Mouse (Mus musculus) stomach, postnatal 0 days (tissue): ENCODE results near the gene Sox6. TPM values are rescaled to one million over a fixed set of nuclear protein-coding genes. Genes with fewer than 3 reads are reported as not detected.

ENCODE experiments used
- ATAC-seq: fragments of 200-750 bp; cut with Nextera tagmentation; 2 replicates; pipeline ENCODE4 v1.8.0; 2017; ENCODE audit not compliant: low FRiP score, low TSS enrichment
- DNase-seq: peaks from one replicate; pipeline ENCODE4 v3.0.0-alpha.2; 2016; ENCODE audit warnings: low spot score
- H3K27ac ChIP-seq: fragments of 300-500 bp; sonication (generic); replicated peaks from 2 replicates; pipeline ENCODE4 v1.5.1; 2014; ENCODE audit warnings: mild to moderate bottlenecking, control low read depth
- H3K27me3 ChIP-seq: fragments of 300-500 bp; sonication (generic); 2 replicates; pipeline ENCODE4 v1.6.1; 2014; ENCODE audit warnings: low read length; ENCODE audit not compliant: control insufficient read depth, insufficient read depth
- H3K36me3 ChIP-seq: fragments of 300-500 bp; sonication (generic); 2 replicates; pipeline ENCODE4 v1.6.1; 2014; ENCODE audit warnings: low read length, mixed read lengths; ENCODE audit not compliant: control insufficient read depth, insufficient read depth
- H3K4me1 ChIP-seq: fragments of 300-500 bp; sonication (generic); replicated peaks from 2 replicates; pipeline ENCODE4 v1.6.1; 2014; ENCODE audit warnings: antibody characterized with exemption; ENCODE audit not compliant: control insufficient read depth, insufficient read depth
- H3K4me2 ChIP-seq: fragments of 300-500 bp; sonication (generic); replicated peaks from 2 replicates; pipeline ENCODE4 v1.6.1; 2014; ENCODE audit warnings: low read depth, mild to moderate bottlenecking, control low read depth, moderate library complexity
- H3K4me3 ChIP-seq: fragments of 300-500 bp; sonication (generic); 2 replicates; pipeline ENCODE4 v1.5.1; 2014; ENCODE audit warnings: low read depth, low read length, control low read depth
- H3K9ac ChIP-seq: fragments of 300-500 bp; sonication (generic); 2 replicates; pipeline ENCODE4 v1.6.1; 2014; ENCODE audit warnings: mild to moderate bottlenecking, low read length, control low read depth, mixed read lengths
- H3K9me3 ChIP-seq: fragments of 300-500 bp; sonication (generic); 2 replicates; pipeline ENCODE4 v1.6.1; 2016; ENCODE audit warnings: low read length; ENCODE audit not compliant: control insufficient read depth
- CTCF ChIP-seq: IDR thresholded peaks from 2 replicates; pipeline ENCODE4 v1.5.1; 2016; ENCODE audit warnings: antibody characterized with exemption, low read depth, mild to moderate bottlenecking, moderate library complexity
- EP300 ChIP-seq: optimal IDR thresholded peaks from 2 replicates; pipeline ENCODE3; 2016; ENCODE audit warnings: antibody characterized with exemption
- WGBS: fragments of 180-500 bp; shearing (Covaris S2); extraction: QIAGEN DNeasy Blood & Tissue Kit; methylation state at CpG from one replicate; pipeline ENCODE4 v1.1.7; 2014; 5-methylcytosine and 5-hydroxymethylcytosine counted together
- polyA plus RNA-seq: library from polyadenylated mRNA; unstranded; fragments of >200 nt; fragmentation: Nextera tagmentation; extraction: Ambion mirVana; gene quantifications from 2 replicates; pipeline ENCODE4 v1.2.1, GENCODE M21; 2015

The Sox6 gene
- polyA plus RNA-seq, 1 experiment from 2014 or later: 28.7 TPM

DNA sequence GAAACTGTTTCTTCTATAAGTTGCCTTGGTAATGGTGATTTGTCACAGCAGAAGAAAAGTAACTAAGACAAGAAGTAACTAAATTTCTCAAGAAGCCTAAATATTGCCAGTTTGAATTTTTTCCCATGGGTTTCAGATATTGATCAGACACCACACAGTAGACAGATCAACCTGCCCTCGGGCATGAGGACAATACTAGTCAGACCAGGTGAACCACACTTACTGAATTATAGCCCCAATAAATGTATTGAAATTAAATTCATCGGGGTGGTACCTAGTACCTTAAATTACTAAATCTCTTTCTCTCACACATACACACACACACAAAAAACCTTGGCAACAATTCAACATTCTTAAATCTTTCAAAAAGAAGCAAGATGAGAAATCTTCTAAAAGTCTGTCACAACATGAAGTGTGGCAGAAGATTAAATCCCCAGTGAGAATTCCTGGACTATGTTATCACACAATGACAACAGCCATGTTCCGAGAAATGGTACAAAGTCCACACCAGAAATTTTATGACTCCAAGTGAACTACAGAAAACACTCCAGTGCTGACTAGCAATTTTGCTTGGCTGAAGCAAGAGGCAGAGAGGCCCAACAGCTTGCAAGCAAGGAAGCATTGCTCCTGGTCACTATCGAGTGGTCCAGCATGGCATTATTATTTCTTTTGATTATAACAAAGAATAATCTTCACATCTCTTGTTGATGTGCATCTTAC, 244.3 kb downstream of the Sox6 start:
- H3K4me2 ChIP-seq: no peak overlapping the region
- H3K9me3 ChIP-seq: no peaks in the 10 kb centered on the region
- TF ChIP-seq EP300: no peak
- no peak for TF ChIP-seq CTCF
- H3K4me1 ChIP-seq: no peaks in the 10 kb centered on the region
- ATAC-seq (no peak), DNase-seq (no peak)
- no peaks in the 10 kb centered on the region for H3K36me3 ChIP-seq
- H3K4me3 ChIP-seq: no peak overlapping the region
- no peaks in the 10 kb centered on the region for H3K27me3 ChIP-seq
- no peak overlapping the region for H3K9ac ChIP-seq
- H3K27ac ChIP-seq: no peak overlapping the region
- 71% methylated on average over 4 of the region's 4 CpGs for WGBS

DNA sequence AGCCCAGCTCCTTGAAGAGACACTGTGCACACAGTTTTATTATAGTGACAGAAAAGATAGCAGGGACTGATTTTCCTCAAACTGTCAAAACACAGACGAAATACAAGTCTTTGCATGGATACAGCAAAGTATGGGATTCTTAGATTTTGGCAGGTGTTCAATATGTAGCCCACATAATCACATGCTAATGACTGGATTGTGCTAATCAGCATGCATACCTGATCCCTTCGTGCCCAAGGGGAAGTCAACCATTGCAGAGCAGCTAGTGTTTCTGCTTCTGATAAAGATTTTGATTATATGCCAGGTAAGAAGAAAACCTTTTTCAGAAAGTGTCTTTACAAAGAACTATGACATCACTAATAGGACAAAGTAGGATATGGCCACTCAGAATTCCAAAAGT, 245.8 kb downstream of the Sox6 start:
- 47% methylated on average over 2 of the region's 2 CpGs for WGBS
- Histone ChIP-seq H3K9me3 (no peaks in the 10 kb centered on the region), H3K27me3 (no peaks in the 10 kb centered on the region), H3K4me1 (no peaks in the 10 kb centered on the region), H3K4me2 (no peak overlapping the region), H3K4me3 (no peak overlapping the region), H3K36me3 (no peaks in the 10 kb centered on the region), H3K9ac (no peak overlapping the region), H3K27ac (no peak overlapping the region)
- DNase-seq (no peak), ATAC-seq (no peak)
- TF ChIP-seq CTCF (no peak), EP300 (no peak)

DNA sequence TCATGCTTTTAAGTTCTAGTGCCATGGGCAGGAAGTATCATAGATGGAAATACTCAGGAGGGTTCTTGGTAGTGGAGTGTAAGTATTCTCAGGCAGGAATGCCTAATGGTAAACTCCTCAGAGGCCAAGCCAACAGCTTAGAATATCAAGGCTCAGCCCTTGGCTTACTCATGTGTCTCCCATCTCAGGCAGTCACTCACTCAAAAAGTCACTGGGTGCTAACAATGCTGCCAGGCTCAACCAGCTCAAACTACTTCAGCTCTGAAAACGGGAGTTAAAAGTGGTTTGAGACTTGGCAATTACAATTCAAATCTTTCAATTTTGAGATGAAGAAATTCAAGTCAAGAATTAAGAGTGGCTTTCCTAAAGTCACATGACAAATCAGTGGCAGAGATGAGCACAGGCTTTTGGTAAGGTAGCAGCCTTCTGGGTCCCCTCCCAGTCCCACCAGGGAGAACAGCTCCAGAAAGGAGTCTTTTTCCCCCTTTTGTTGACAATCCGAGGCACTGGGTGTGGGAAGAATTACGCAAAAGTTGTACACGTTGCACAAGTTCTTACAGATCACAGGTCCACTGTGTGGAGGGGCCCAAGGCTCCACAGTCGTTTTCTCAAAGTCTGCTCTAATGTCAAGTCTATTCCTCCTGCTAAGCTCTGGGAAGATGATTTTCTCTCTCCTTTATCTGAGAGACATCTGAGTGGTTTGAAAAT, 249.3 kb downstream of the Sox6 start:
- Histone ChIP-seq H3K9ac (no peak overlapping the region), H3K27ac (no peak overlapping the region), H3K4me1 (no peaks in the 10 kb centered on the region), H3K4me2 (no peak overlapping the region), H3K9me3 (no peaks in the 10 kb centered on the region), H3K27me3 (no peaks in the 10 kb centered on the region), H3K4me3 (no peak overlapping the region), H3K36me3 (no peaks in the 10 kb centered on the region)
- DNase-seq (no peak), ATAC-seq (no peak)
- WGBS: 55% methylated on average over 5 of the region's 5 CpGs
- TF ChIP-seq CTCF: no peak
- no peak for TF ChIP-seq EP300

DNA sequence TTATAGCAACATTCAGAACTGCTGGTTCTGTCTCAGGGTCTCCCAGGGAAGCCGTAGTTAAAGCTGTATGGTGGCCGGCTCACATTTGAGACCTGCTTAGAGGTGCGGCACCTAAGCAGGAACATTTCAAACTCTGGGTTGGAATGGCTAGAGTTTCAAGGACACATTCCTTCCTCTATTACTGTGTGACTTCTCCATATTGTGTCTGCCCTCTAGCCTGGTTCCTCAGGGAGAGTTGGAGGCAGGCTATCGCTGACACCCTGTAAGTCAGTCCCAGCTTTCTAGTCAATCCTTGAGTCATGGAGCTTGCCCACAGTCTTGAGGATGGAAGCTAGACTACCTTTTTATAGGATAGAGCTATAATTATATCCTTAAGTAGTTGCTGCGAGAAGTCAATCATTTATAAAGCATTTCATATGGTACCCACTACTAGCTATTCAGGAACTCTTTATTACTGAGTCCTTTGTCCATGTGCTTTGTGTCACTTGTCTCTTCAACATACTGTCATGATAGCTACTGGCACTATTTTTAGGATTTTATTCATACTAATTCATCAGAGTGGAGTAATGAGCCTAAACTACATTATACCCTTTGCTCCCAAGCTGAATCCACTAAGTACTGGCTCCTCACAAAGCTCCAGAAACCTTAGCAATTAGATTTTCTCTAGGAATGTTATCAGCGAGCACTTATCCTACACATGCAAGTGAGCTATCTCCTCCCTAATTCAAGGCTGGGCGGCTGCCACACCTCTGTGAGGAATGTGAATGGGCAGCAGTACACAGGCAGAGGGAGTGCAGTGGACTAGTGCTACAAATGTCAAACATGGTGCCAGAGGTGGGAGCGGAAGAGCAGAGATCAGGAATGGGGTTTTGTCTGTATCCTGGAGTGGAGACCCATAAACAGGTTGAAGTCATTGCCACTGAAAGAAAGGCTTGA, 254.3 kb downstream of the Sox6 start:
- no peaks in the 10 kb centered on the region for H3K9me3 ChIP-seq
- H3K4me1 ChIP-seq: no peaks in the 10 kb centered on the region
- no peak overlapping the region for H3K4me3 ChIP-seq
- ATAC-seq (no peak), DNase-seq (peak; percentile 25)
- H3K27me3 ChIP-seq: no peaks in the 10 kb centered on the region
- no peak overlapping the region for H3K27ac ChIP-seq
- H3K9ac ChIP-seq: no peak overlapping the region
- 78% methylated on average over 8 of the region's 8 CpGs for WGBS
- H3K4me2 ChIP-seq: no peak overlapping the region
- no peaks in the 10 kb centered on the region for H3K36me3 ChIP-seq
- no peak for TF ChIP-seq CTCF
- TF ChIP-seq EP300: no peak

DNA sequence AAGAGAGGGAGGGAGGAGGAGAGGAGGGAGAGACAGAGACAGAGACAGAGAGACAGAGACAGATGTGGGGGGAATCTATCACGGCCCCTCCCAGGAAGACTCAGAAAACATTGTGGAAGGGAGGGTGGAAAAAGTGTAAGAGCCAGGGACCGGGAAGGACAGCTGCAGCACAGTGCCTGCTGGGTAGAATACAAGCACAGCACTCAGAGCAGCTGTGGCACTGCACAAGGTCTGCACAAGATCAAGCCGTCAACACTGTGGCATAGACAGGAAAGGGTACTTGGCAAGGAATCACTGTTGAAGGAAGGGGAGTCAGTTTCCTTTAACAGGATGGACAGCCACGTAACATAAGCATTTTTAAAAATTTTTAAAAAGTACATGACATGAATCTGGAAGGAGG, 258.4 kb downstream of the Sox6 start:
- H3K9me3 ChIP-seq: no peaks in the 10 kb centered on the region
- no peaks in the 10 kb centered on the region for H3K36me3 ChIP-seq
- no peak for ATAC-seq
- no peak overlapping the region for H3K4me2 ChIP-seq
- no peaks in the 10 kb centered on the region for H3K27me3 ChIP-seq
- 76% methylated on average over 4 of the region's 4 CpGs for WGBS
- H3K9ac ChIP-seq: no peak overlapping the region
- H3K4me3 ChIP-seq: no peak overlapping the region
- H3K4me1 ChIP-seq: no peaks in the 10 kb centered on the region
- no peak overlapping the region for H3K27ac ChIP-seq
- DNase-seq: no peak
- TF ChIP-seq EP300 (no peak), CTCF (no peak)
